Mouse (Mus musculus): ENCODE data around the gene Ccdc92.

DNA sequence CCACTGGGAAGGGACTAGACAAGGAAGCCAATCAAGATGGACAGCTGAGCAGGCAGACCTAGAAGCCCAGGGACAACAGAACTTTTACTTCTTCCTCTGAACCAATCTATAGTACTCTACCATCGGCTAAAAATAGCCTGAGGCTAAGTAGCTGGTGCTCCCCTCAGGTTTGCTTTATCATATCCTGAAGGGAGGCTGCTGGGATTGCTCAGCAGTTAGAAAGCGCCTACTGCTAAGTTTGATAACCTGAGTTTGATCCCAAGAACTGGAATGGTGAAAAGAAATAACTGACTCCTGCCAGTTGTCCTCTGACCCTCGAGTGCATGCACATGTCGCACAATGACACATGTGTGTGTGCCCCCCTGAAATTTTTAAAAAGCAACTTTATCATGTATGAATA, 17.3 kb downstream of the Ccdc92 start:
- no peak for TF ChIP-seq CTCF (IDR thresholded peaks at IDR 0.05; ENCODE audit: low read depth)
- TF ChIP-seq EP300 (IDR thresholded peaks at IDR 0.05; ENCODE audit: low read depth), result no peak
